8 mouse cellular contexts compared by ENCODE assay signal in genomic region chr13:37560387-37560786, GRCm38 (mm10).
A peak's percentile ranks its signal among the peaks of the same experiment; 100 is the strongest.
DNase-seq lines count a peak whose midpoint lies in the region; ATAC-seq and TF ChIP-seq lines count a peak whose summit lies in the region.

No protein-coding gene starts in this region.

- no peak for DNase-seq in forebrain, embryonic 10.5 days (ENCODE audit: extremely low spot score, low spot score)
- peak; percentile 29 for DNase-seq in left cerebral cortex, postnatal 4 days
- DNase-seq in left cerebral cortex, adult 2 months (ENCODE audit: extremely low spot score in 1 of 2, low spot score in 2 of 2), result no peak
- DNase-seq in embryonic facial prominence, embryonic 14.5 days (ENCODE audit: low spot score), result peak; percentile 68
- DNase-seq in Muller cell, postnatal 12 days (ENCODE audit: inconsistent ontology term), result no peak
- no peak for DNase-seq in lung, adult 2 months

- intact Hi-C loops in left cerebral cortex, postnatal 4 days (cut with DNase I), result no loop called here
- intact Hi-C loops in left cerebral cortex, adult 2 months (cut with DNase I), result no loop called here

- no peaks in the 10 kb centered on the region for H3K27me3 ChIP-seq in forebrain, embryonic 15.5 days
- 0 out of 2 replicates have a peak, but pooled peaks cover 8% of the 10 kb centered on the region for H3K27me3 ChIP-seq in forebrain, embryonic 10.5 days (ENCODE audit: poor library complexity, severe bottlenecking)
- H3K27me3 ChIP-seq in embryonic facial prominence, embryonic 14.5 days (replicated peaks; ENCODE audit: control insufficient read depth, insufficient read depth, low read length), result no peaks in the 10 kb centered on the region
- H3K27me3 ChIP-seq in limb, embryonic 13.5 days, result no peaks in the 10 kb centered on the region

- H3K4me3 ChIP-seq in forebrain, embryonic 15.5 days, result no peak overlapping the region
- H3K4me3 ChIP-seq in forebrain, embryonic 10.5 days, result no peak overlapping the region
- no peak overlapping the region for H3K4me3 ChIP-seq in left cerebral cortex, adult 2 months
- H3K4me3 ChIP-seq in embryonic facial prominence, embryonic 14.5 days (ENCODE audit: low read depth, low read length), result no peak overlapping the region
- no peak overlapping the region for H3K4me3 ChIP-seq in limb, embryonic 13.5 days
- no peak overlapping the region for H3K4me3 ChIP-seq in lung, adult 2 months (replicated peaks; ENCODE audit: extremely low read depth, low read depth, low read length)

- no peaks in the 10 kb centered on the region for H3K4me1 ChIP-seq in forebrain, embryonic 15.5 days
- peaks cover 34% of the 10 kb centered on the region for H3K4me1 ChIP-seq in forebrain, embryonic 10.5 days
- H3K4me1 ChIP-seq in embryonic facial prominence, embryonic 14.5 days (ENCODE audit: control insufficient read depth, insufficient read depth, low read length), result peaks cover 25% of the 10 kb centered on the region
- peaks cover 38% of the 10 kb centered on the region for H3K4me1 ChIP-seq in limb, embryonic 13.5 days
- H3K4me1 ChIP-seq in lung, adult 2 months (ENCODE audit: control insufficient read depth, insufficient read depth, low read length), result peaks cover 14% of the 10 kb centered on the region

- no peak for TF ChIP-seq CTCF in left cerebral cortex, adult 2 months (IDR thresholded peaks at IDR 0.05)
- no peak for TF ChIP-seq CTCF in lung, adult 2 months (IDR thresholded peaks at IDR 0.05; ENCODE audit: insufficient read depth, low read length)

- peak; percentile 30; the same call in 1 of the 2 replicates for ATAC-seq in forebrain, embryonic 15.5 days (replicated peaks)
- 0 out of 2 replicates have a peak, but pooled peaks have one; percentile 16 for ATAC-seq in embryonic facial prominence, embryonic 14.5 days (ENCODE audit: low read depth)
- ATAC-seq in limb, embryonic 13.5 days (ENCODE audit: low FRiP score, low read depth), result peak; percentile 41; the same call in 1 of the 2 replicates

- H3K4me2 ChIP-seq in forebrain, embryonic 15.5 days (replicated peaks), result no peak overlapping the region
- no peak overlapping the region for H3K4me2 ChIP-seq in embryonic facial prominence, embryonic 14.5 days (ENCODE audit: low read depth, low read length)
- H3K4me2 ChIP-seq in limb, embryonic 13.5 days (replicated peaks), result peak overlapping the region; percentile 27

- TF ChIP-seq POLR2A in lung, adult 2 months (IDR thresholded peaks at IDR 0.05; ENCODE audit: borderline replicate concordance, extremely low read depth, low read depth, low read length), result no peak

- H3K27ac ChIP-seq in forebrain, embryonic 15.5 days (replicated peaks), result no peak overlapping the region
- H3K27ac ChIP-seq in forebrain, embryonic 10.5 days, result no peak overlapping the region
- no peak overlapping the region; the same call in 1 of the 2 replicates for H3K27ac ChIP-seq in left cerebral cortex, adult 2 months
- no peak overlapping the region for H3K27ac ChIP-seq in embryonic facial prominence, embryonic 14.5 days (replicated peaks; ENCODE audit: low read depth, low read length)
- peak overlapping the region; percentile 65; the same call in 1 of the 2 replicates for H3K27ac ChIP-seq in limb, embryonic 13.5 days

- no peak overlapping the region for H3K9ac ChIP-seq in forebrain, embryonic 15.5 days (replicated peaks)
- no peak overlapping the region for H3K9ac ChIP-seq in embryonic facial prominence, embryonic 14.5 days (ENCODE audit: low read depth, low read length)
- 0 out of 2 replicates have a peak overlapping the region, but pooled peaks have one; percentile 26 for H3K9ac ChIP-seq in limb, embryonic 13.5 days

- no peaks in the 10 kb centered on the region for H3K9me3 ChIP-seq in forebrain, embryonic 15.5 days
- H3K9me3 ChIP-seq in forebrain, embryonic 10.5 days, result no peaks in the 10 kb centered on the region
- no peaks in the 10 kb centered on the region for H3K9me3 ChIP-seq in embryonic facial prominence, embryonic 14.5 days (ENCODE audit: control insufficient read depth, low read length)
- no peaks in the 10 kb centered on the region for H3K9me3 ChIP-seq in limb, embryonic 13.5 days

- WGBS in forebrain, embryonic 15.5 days, result 48% methylated on average over 9 of the region's 9 CpGs
- WGBS in forebrain, embryonic 10.5 days, result 57% methylated on average over 9 of the region's 9 CpGs
- 37% methylated on average over 9 of the region's 9 CpGs for WGBS in embryonic facial prominence, embryonic 14.5 days
- WGBS in limb, embryonic 13.5 days, result 12% methylated on average over 9 of the region's 9 CpGs
- WGBS in lung, adult 2 months, result 50% methylated on average over 9 of the region's 9 CpGs

- H3K36me3 ChIP-seq in forebrain, embryonic 15.5 days, result no peaks in the 10 kb centered on the region
- H3K36me3 ChIP-seq in forebrain, embryonic 10.5 days (replicated peaks), result no peaks in the 10 kb centered on the region
- H3K36me3 ChIP-seq in embryonic facial prominence, embryonic 14.5 days (ENCODE audit: control insufficient read depth, insufficient read depth, low read length), result no peaks in the 10 kb centered on the region
- H3K36me3 ChIP-seq in limb, embryonic 13.5 days, result no peaks in the 10 kb centered on the region

Comparison
In these comparisons a context has a peak if more than half of its experiments do, and no peak if none do; other contexts are left out.
1. DNase-seq: peak in left cerebral cortex, postnatal 4 days (single experiment) and embryonic facial prominence, embryonic 14.5 days (single experiment); none in forebrain, embryonic 10.5 days (single experiment), left cerebral cortex, adult 2 months (0 of 2), Muller cell, postnatal 12 days (single experiment) and lung, adult 2 months (single experiment).
2. Peak in every context shown above with its lines, with median percentiles within 50 percentile points of each other: ATAC-seq.